Mouse (Mus musculus): ENCODE data around the gene Gnb1. TPM values are rescaled to one million over a fixed set of nuclear protein-coding genes. Genes with fewer than 3 reads are reported as not detected.

Gnb1 gene
- polyA plus RNA-seq, 1 experiment from 2014 or later, result 771 TPM

DNA sequence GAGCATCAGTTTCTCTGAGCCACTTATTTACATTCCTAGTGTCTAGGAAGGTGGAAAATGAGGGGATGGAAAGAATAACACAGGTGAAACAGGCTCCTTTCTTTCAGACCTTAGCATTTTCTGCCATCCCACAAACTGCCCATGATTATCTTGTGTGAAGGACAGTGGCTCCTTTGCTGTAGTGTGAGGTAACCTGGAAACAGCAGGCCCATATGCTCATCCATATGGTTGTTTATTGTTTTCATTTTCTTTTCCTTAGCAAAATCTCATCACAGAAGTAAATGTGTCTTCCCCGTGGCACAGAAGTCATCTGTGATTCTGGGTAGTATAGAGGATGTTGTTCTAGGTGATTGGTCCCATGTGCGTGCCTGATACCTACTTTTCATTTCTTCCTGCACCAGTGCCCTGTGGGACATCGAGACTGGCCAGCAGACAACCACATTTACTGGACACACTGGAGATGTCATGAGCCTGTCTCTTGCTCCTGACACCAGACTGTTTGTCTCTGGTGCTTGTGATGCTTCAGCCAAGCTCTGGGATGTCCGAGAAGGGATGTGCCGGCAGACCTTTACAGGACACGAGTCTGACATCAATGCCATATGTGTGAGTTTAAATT, 61.9 kb downstream of the Gnb1 start:
- no peaks in the 10 kb centered on the region for H3K27me3 ChIP-seq (ENCODE audit: control insufficient read depth, insufficient read depth, low read length)
- H3K4me1 ChIP-seq (ENCODE audit: control insufficient read depth, insufficient read depth, low read length), result no peaks in the 10 kb centered on the region
- H3K27ac ChIP-seq (ENCODE audit: low read depth, low read length), result no peak overlapping the region
- no peak overlapping the region for H3K9ac ChIP-seq (ENCODE audit: low read length)
- no peak for DNase-seq (ENCODE audit: low spot score, missing footprints)
- peaks cover 32% of the 10 kb centered on the region; the same call in 1 of the 2 replicates for H3K36me3 ChIP-seq (ENCODE audit: control insufficient read depth, insufficient read depth, low read length)
- ATAC-seq (ENCODE audit: low FRiP score), result no peak
- H3K4me3 ChIP-seq (ENCODE audit: low read depth, low read length), result no peak overlapping the region
- WGBS, result 93% methylated on average over 6 of the region's 6 CpGs
- H3K9me3 ChIP-seq (ENCODE audit: control insufficient read depth, low read length), result no peaks in the 10 kb centered on the region
- H3K4me2 ChIP-seq, result no peak overlapping the region

DNA sequence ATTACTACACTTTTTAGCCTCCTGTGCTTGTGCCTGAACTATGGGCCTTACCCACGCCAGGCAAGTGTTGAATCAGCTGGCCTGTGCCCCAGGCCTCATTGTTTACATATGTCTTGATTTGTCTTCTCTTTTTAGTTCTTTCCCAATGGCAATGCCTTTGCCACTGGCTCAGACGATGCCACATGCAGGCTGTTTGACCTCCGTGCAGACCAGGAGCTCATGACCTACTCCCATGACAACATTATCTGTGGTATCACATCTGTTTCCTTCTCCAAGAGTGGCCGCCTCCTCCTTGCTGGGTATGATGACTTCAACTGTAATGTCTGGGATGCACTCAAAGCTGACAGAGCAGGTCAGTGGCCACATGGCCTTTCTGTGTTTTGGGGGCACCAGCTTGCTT, 63.7 kb downstream of the Gnb1 start:
- WGBS, result 83% methylated on average over 4 of the region's 4 CpGs
- Histone ChIP-seq H3K4me2 (no peak overlapping the region), H3K4me1 (ENCODE audit: control insufficient read depth, insufficient read depth, low read length) (no peaks in the 10 kb centered on the region), H3K27ac (ENCODE audit: low read depth, low read length) (no peak overlapping the region), H3K27me3 (ENCODE audit: control insufficient read depth, insufficient read depth, low read length) (no peaks in the 10 kb centered on the region), H3K36me3 (ENCODE audit: control insufficient read depth, insufficient read depth, low read length) (peaks cover 40% of the 10 kb centered on the region; the same call in 1 of the 2 replicates), H3K9ac (ENCODE audit: low read length) (no peak overlapping the region), H3K9me3 (ENCODE audit: control insufficient read depth, low read length) (no peaks in the 10 kb centered on the region), H3K4me3 (ENCODE audit: low read depth, low read length) (no peak overlapping the region)
- DNase-seq (ENCODE audit: low spot score, missing footprints) (no peak), ATAC-seq (ENCODE audit: low FRiP score) (no peak)

DNA sequence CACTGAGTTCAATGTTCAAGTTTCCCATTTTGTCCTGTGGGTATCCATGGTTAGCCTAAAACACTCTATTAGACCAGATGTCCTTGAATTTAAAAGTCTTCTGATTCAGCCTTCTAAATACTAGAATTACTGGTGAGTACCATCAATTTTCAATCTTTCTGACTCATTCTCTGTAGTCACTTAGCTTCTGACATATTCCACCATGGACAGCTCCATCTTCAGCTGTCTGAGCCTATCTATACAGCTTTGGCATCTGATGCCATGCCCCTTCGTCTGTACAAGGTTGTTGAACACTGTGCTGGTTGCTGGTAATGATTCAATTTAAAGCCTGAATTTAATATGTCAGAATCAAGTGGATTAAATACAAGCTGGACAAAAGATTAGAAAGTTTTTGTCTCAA, 64.3 kb downstream of the Gnb1 start:
- DNase-seq (ENCODE audit: low spot score, missing footprints) (no peak), ATAC-seq (ENCODE audit: low FRiP score) (no peak)
- no peaks in the 10 kb centered on the region for H3K9me3 ChIP-seq (ENCODE audit: control insufficient read depth, low read length)
- H3K4me2 ChIP-seq, result no peak overlapping the region
- H3K4me3 ChIP-seq (ENCODE audit: low read depth, low read length), result no peak overlapping the region
- no peaks in the 10 kb centered on the region for H3K27me3 ChIP-seq (ENCODE audit: control insufficient read depth, insufficient read depth, low read length)
- H3K27ac ChIP-seq (ENCODE audit: low read depth, low read length), result no peak overlapping the region
- WGBS, result 81% methylated on average over 1 of the region's 1 CpGs
- no peak overlapping the region for H3K9ac ChIP-seq (ENCODE audit: low read length)
- peaks cover 44% of the 10 kb centered on the region; the same call in 1 of the 2 replicates for H3K36me3 ChIP-seq (ENCODE audit: control insufficient read depth, insufficient read depth, low read length)
- H3K4me1 ChIP-seq (ENCODE audit: control insufficient read depth, insufficient read depth, low read length), result no peaks in the 10 kb centered on the region

DNA sequence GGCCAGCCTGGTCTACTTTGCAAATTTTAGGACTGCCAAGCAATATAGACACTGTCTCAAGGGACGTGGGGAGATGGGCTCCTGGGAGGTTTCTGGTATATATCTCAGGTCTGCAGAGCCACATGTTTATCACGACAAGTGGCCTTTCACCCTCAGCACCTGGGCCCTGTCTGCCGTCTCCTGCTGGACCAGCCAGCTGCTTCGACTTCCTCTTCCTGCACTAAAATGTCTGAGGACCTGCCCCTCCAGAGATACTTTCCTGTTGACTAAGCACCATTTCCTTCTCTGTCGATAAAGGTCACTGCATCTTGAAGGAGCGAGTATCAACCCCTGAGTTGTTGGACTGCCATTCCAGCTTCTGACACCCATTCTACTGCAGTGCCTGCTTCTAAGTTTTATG, 68.3 kb downstream of the Gnb1 start:
- H3K36me3 ChIP-seq (ENCODE audit: control insufficient read depth, insufficient read depth, low read length), result peaks cover 33% of the 10 kb centered on the region; the same call in 1 of the 2 replicates
- no peak overlapping the region for H3K4me2 ChIP-seq
- H3K27ac ChIP-seq (ENCODE audit: low read depth, low read length), result no peak overlapping the region
- no peak for DNase-seq (ENCODE audit: low spot score, missing footprints)
- no peaks in the 10 kb centered on the region for H3K9me3 ChIP-seq (ENCODE audit: control insufficient read depth, low read length)
- 83% methylated on average over 6 of the region's 6 CpGs for WGBS
- H3K4me1 ChIP-seq (ENCODE audit: control insufficient read depth, insufficient read depth, low read length), result peaks cover 19% of the 10 kb centered on the region
- H3K27me3 ChIP-seq (ENCODE audit: control insufficient read depth, insufficient read depth, low read length), result no peaks in the 10 kb centered on the region
- no peak overlapping the region for H3K4me3 ChIP-seq (ENCODE audit: low read depth, low read length)
- ATAC-seq (ENCODE audit: low FRiP score), result no peak
- H3K9ac ChIP-seq (ENCODE audit: low read length), result no peak overlapping the region

DNA sequence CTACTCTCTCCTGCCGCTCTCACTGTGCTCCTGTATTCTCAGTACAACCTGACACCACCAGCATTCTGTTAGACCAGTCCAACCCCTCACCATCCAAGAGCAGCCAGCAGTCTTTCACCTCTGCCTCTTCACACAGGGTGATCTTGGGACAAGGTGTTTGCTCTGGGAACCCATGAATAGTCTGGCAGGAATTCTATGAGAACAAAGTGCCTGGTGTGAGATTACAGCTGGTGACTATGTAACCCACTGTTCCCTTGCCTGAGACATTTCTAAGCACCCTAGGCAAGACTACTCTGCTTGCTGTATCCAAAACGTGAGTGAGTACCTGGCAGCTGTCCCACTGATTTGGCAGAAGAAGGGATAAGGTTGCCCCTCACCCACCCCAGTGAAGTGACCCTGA, 69.8 kb downstream of the Gnb1 start:
- Histone ChIP-seq H3K9ac (ENCODE audit: low read length) (no peak overlapping the region), H3K4me2 (no peak overlapping the region), H3K9me3 (ENCODE audit: control insufficient read depth, low read length) (no peaks in the 10 kb centered on the region), H3K27me3 (ENCODE audit: control insufficient read depth, insufficient read depth, low read length) (no peaks in the 10 kb centered on the region), H3K27ac (ENCODE audit: low read depth, low read length) (no peak overlapping the region), H3K4me3 (ENCODE audit: low read depth, low read length) (no peak overlapping the region), H3K4me1 (ENCODE audit: control insufficient read depth, insufficient read depth, low read length) (peaks cover 28% of the 10 kb centered on the region), H3K36me3 (ENCODE audit: control insufficient read depth, insufficient read depth, low read length) (peaks cover 21% of the 10 kb centered on the region; the same call in 1 of the 2 replicates)
- 65% methylated on average over 2 of the region's 2 CpGs for WGBS
- ATAC-seq (ENCODE audit: low FRiP score) (no peak), DNase-seq (ENCODE audit: low spot score, missing footprints) (no peak)

DNA sequence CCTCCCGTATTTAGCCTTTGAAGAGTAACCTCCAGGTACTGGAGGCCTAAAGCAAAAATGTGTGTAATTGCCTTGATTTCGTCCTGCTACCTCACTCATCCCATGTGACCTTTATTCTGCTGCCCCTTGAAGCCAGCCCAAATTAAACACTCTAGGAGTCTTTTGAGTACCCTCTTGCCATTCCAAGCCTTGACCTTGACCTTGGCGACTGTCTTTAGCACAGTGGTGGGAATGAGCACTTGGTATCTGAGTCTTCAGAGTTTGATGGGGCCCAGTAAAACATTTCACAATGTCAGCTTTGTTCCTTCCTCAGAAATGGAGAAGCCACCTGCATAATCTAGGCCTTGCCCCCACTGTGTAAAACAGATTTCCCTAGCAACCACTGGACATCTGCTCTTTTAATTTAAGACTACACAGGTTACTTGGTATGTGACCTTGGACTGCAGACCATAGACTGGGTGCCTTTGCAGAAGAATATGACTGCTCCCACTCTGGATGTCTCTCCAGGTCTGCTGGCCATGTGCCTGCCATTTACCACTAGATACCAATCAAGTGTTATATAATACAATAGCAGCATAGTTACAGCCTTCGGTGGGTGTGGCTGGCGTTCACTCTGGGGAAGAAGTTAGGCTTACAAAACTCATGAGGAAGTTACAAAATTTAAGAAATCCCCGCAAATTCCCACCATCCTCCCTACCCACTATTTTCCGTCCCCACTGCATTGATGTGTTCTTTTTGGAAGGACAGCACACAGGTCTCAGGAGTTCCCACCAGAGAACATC, 70.7 kb downstream of the Gnb1 start, which contains the start of gene Nadk:
Gene Nadk, plus strand, starts transcription at position 718 of the 782 bp plus-strand sequence.
- H3K27me3 ChIP-seq (ENCODE audit: control insufficient read depth, insufficient read depth, low read length), result no peaks in the 10 kb centered on the region
- H3K9me3 ChIP-seq (ENCODE audit: control insufficient read depth, low read length), result no peaks in the 10 kb centered on the region
- H3K4me3 ChIP-seq (ENCODE audit: low read depth, low read length), result peak within 1 kb of the TSS; percentile 60
- H3K4me1 ChIP-seq (ENCODE audit: control insufficient read depth, insufficient read depth, low read length), result peaks cover 28% of the 10 kb centered on the region
- peaks cover 15% of the 10 kb centered on the region; the same call in 1 of the 2 replicates for H3K36me3 ChIP-seq (ENCODE audit: control insufficient read depth, insufficient read depth, low read length)
- peak within 1 kb of the TSS; percentile 59 for H3K9ac ChIP-seq (ENCODE audit: low read length)
- peak within 1 kb of the TSS; percentile 49 for H3K4me2 ChIP-seq
- ATAC-seq (ENCODE audit: low FRiP score), result no peak
- WGBS, result 77% methylated on average over 7 of the region's 7 CpGs
- no peak for DNase-seq (ENCODE audit: low spot score, missing footprints)
- peak within 1 kb of the TSS; percentile 68 for H3K27ac ChIP-seq (ENCODE audit: low read depth, low read length)

DNA sequence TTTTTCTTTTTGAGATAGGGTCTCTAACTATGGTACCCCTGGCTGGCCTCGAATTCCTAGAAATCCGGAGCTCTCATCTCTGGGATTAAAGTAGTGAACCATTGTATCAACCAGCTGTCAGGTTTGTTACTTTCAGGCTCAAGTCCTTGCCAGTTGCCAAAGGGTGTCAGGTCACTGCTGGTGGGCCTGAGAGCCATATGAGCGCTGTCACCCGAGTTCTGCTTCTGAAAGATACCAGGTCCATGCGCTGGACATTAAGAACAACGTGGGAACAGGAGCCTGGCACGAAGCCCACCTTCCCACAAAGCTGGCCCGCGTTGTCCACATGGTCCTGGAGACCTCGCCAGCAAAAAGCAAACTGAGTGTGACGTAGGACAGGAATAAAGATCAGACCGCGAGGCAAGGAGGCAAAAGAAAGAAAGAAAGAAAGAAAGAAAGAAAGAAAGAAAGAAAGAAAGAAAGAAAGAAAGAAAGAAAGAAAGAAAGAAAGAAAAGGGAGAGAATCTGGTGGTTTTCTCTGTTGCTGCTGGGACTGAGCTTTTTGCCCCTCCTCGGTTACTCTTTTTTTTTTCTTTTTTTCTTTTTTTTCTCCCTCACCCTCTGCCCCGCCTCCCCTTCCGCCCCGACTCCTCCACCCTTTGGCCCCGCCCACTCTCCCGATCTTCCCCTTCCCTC, 71.7 kb downstream of the Gnb1 start:
- peak overlapping the region; percentile 60 for H3K4me3 ChIP-seq (ENCODE audit: low read depth, low read length)
- peaks cover 28% of the 10 kb centered on the region for H3K4me1 ChIP-seq (ENCODE audit: control insufficient read depth, insufficient read depth, low read length)
- DNase-seq (ENCODE audit: low spot score, missing footprints) (peak; percentile 95), ATAC-seq (ENCODE audit: low FRiP score) (no peak; the same call in 1 of the 2 replicates)
- WGBS, result 4% methylated on average over 18 of the region's 19 CpGs
- no peaks in the 10 kb centered on the region for H3K9me3 ChIP-seq (ENCODE audit: control insufficient read depth, low read length)
- peak overlapping the region; percentile 59 for H3K9ac ChIP-seq (ENCODE audit: low read length)
- no peaks in the 10 kb centered on the region for H3K27me3 ChIP-seq (ENCODE audit: control insufficient read depth, insufficient read depth, low read length)
- peak overlapping the region; percentile 49 for H3K4me2 ChIP-seq
- H3K27ac ChIP-seq (ENCODE audit: low read depth, low read length), result peak overlapping the region; percentile 68
- peaks cover 12% of the 10 kb centered on the region; the same call in 1 of the 2 replicates for H3K36me3 ChIP-seq (ENCODE audit: control insufficient read depth, insufficient read depth, low read length)

DNA sequence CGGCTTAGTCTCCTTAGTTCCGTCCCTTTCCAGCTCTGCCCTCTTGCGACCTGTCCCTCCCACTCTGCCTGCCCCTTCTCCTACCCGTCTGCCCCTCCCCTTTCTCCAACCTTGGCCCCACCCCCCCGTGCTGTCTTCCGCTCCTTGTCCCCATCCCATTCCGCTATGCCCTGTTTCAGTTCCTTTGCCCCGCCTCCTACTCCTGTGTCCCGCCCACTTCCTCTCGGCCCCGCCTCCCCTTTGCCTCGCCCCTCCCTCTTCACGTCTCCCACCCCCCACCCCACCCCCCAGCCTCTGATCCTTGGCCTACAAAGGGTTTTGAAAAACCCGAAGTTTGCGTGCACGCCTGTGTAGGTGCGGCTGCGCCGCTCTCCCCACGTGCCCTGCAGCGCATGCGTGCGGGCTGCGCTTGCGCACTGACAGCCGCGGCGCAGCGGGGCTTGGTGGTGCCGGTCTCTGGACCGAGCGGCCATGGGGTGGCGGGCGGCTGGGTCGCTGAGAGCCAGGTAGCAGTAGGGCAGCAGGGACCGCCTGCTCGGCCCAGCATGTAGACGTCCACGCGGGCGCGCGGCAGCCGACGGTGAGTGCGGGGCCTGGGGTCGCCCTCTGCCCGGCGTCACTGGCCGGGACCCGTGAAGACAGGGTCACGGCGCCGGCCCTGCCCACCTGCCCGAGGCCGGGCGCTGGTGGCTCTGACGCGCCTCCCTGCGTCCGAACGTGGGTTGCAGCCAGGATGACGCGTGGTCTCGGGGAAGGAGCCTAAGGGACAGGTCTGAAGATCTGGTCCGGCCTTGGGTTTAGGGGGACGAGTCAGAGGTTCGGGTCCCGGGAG, 72.5 kb downstream of the Gnb1 start:
- no peaks in the 10 kb centered on the region for H3K9me3 ChIP-seq (ENCODE audit: control insufficient read depth, low read length)
- H3K4me1 ChIP-seq (ENCODE audit: control insufficient read depth, insufficient read depth, low read length), result peaks cover 28% of the 10 kb centered on the region
- under 1% methylated on average over 69 of the region's 69 CpGs for WGBS
- H3K4me3 ChIP-seq (ENCODE audit: low read depth, low read length), result peak overlapping the region; percentile 60
- peak overlapping the region; percentile 68 for H3K27ac ChIP-seq (ENCODE audit: low read depth, low read length)
- peaks cover 12% of the 10 kb centered on the region; the same call in 1 of the 2 replicates for H3K36me3 ChIP-seq (ENCODE audit: control insufficient read depth, insufficient read depth, low read length)
- ATAC-seq (ENCODE audit: low FRiP score) (peak; percentile 96), DNase-seq (ENCODE audit: low spot score, missing footprints) (peak; percentile 100)
- H3K27me3 ChIP-seq (ENCODE audit: control insufficient read depth, insufficient read depth, low read length), result no peaks in the 10 kb centered on the region
- peak overlapping the region; percentile 84 for H3K9ac ChIP-seq (ENCODE audit: low read length)
- H3K4me2 ChIP-seq, result peak overlapping the region; percentile 84

Data from midbrain, embryonic 11.5 days (tissue).